Mouse (Mus musculus) ES-E14 (cell line): ENCODE data around the gene Sh3rf1. TPM values are rescaled to one million over a fixed set of nuclear protein-coding genes. Genes with fewer than 3 reads are reported as not detected.

Experiments
- DNase-seq: peaks from one replicate; pipeline ENCODE4 v3.0.0-alpha.2; 2013; ENCODE audit warnings: low read depth, low spot score
- H3K27ac ChIP-seq: 2 replicates; pipeline ENCODE4 v1.5.1; 2012; ENCODE audit warnings: low read depth, mild to moderate bottlenecking, low read length, moderate library complexity, mixed read lengths; ENCODE audit not compliant: poor library complexity, insufficient read depth, severe bottlenecking
- H3K36me3 ChIP-seq: 2 replicates; pipeline ENCODE4 v1.6.1; 2012; ENCODE audit warnings: mild to moderate bottlenecking, low read length, moderate library complexity, mixed read lengths; ENCODE audit not compliant: control insufficient read depth, poor library complexity, insufficient read depth, severe bottlenecking
- H3K4me1 ChIP-seq, 2 experiments: fragments of 150-350 bp in 1 of 2; sonication (generic) in 1 of 2; 2 replicates each; pipeline ENCODE4 v1.6.1; 2012; ENCODE audit warnings: low read length in 2 of 2, mild to moderate bottlenecking in 1 of 2, mixed read lengths in 1 of 2; ENCODE audit not compliant: control insufficient read depth in 2 of 2, insufficient read depth in 2 of 2, poor library complexity in 1 of 2
- H3K4me3 ChIP-seq, 2 experiments: fragments of 150-350 bp in 1 of 2; sonication (generic) in 1 of 2; 2 replicates each; pipeline ENCODE4 v1.5.1; 2012; ENCODE audit warnings: low read length in 2 of 2, low read depth in 1 of 2, mild to moderate bottlenecking in 1 of 2, mixed read lengths in 1 of 2; ENCODE audit not compliant: insufficient read depth in 1 of 2, poor library complexity in 1 of 2, severe bottlenecking in 1 of 2
- H3K9ac ChIP-seq: 2 replicates; pipeline ENCODE4 v1.6.1; 2012; ENCODE audit warnings: low read depth, mild to moderate bottlenecking, low read length, mixed read lengths; ENCODE audit not compliant: poor library complexity, insufficient read depth, severe bottlenecking
- H3K9me3 ChIP-seq: fragments of 150-350 bp; sonication (generic); 2 replicates; pipeline ENCODE4 v1.6.1; 2012; ENCODE audit warnings: low read depth, mild to moderate bottlenecking, low read length; ENCODE audit not compliant: control insufficient read depth, insufficient read depth
- CHD2 ChIP-seq: IDR thresholded peaks from 2 replicates; pipeline ENCODE4 v1.6.1; 2014; ENCODE audit warnings: mild to moderate bottlenecking, low read depth, low read length, inconsistent platforms
- HCFC1 ChIP-seq: IDR thresholded peaks from 2 replicates; pipeline ENCODE4 v1.6.1; 2012; ENCODE audit warnings: low read length, inconsistent platforms, borderline replicate concordance; ENCODE audit not compliant: insufficient read depth
- MAFK ChIP-seq: IDR thresholded peaks from 2 replicates; pipeline ENCODE4 v1.6.1; 2014; ENCODE audit warnings: mild to moderate bottlenecking, low read depth, low read length, inconsistent platforms; ENCODE audit not compliant: insufficient read depth
- ZC3H11A ChIP-seq: IDR thresholded peaks from 2 replicates; pipeline ENCODE4 v1.6.1; 2012; ENCODE audit warnings: low read depth, mild to moderate bottlenecking, inconsistent platforms, low read length, borderline replicate concordance
- ZNF384 ChIP-seq: IDR thresholded peaks from 2 replicates; pipeline ENCODE4 v1.6.1; 2012; ENCODE audit warnings: low read depth, low read length, inconsistent platforms
- in situ Hi-C, 2 experiments: fragments of 600-800 bp; cut with MboI; formaldehyde crosslinking; loops; one replicate each; pipeline ENCODE4 v1.15.1; 2025; ENCODE audit warnings: low sequenced_read_pairs in 2 of 2, inconsistent platforms in 1 of 2; ENCODE audit not compliant: unreplicated experiment in 2 of 2
- total RNA-seq: library from RNA; depleted of rRNA; stranded (reverse); fragments of 300-350 nt; gene quantifications from 2 replicates; pipeline ENCODE4 v1.2.3, GENCODE M21; 2012; rRNA removed

Gene Sh3rf1
- total RNA-seq, 1 experiment: 6.0 TPM

- no peak for TF ChIP-seq HCFC1
- no peak for TF ChIP-seq MAFK
- no peak for TF ChIP-seq CHD2
- no peak for TF ChIP-seq ZC3H11A
- no peak for TF ChIP-seq ZNF384
- Histone ChIP-seq H3K27ac (no peak overlapping the region), H3K36me3 (no peaks in the 10 kb centered on the region), H3K9me3 (0 out of 2 replicates have a peak, but pooled peaks cover 2% of the 10 kb centered on the region), H3K4me1 (peaks cover 2 to 3% of the 10 kb centered on the region in 2 experiments; a peak in 2 of 4 replicates), H3K9ac (no peak overlapping the region), H3K4me3 (no peak overlapping the region)
- no peak for DNase-seq
- in situ Hi-C loops: no loop called here
These were observed 213.1 kb downstream of the Sh3rf1 start for GRCm38 (mm10) chr8:61436586-61437304.

DNA sequence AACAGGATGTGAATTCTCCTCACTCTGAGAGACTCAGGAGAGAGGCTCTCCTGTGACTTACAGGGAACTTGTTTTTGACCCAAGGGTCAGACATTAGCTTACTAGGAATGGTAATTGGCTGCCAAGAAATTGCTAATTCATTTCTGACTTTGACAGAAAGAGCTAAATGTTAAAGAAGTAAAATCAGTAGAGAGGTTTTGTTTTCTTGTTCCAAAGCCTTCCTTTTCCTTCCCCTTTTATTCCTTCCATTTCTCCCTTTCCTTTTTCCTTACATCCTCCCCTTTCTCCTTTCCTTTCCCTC lies 213.6 kb downstream of the Sh3rf1 start:
- Histone ChIP-seq H3K9ac (no peak overlapping the region), H3K9me3 (0 out of 2 replicates have a peak, but pooled peaks cover 2% of the 10 kb centered on the region), H3K27ac (no peak overlapping the region), H3K4me1 (peaks cover 2 to 3% of the 10 kb centered on the region in 2 experiments; a peak in 2 of 4 replicates), H3K4me3 (no peak overlapping the region), H3K36me3 (no peaks in the 10 kb centered on the region)
- no peak for DNase-seq
- in situ Hi-C loops: no loop called here
- TF ChIP-seq ZNF384: no peak
- TF ChIP-seq ZC3H11A: no peak
- TF ChIP-seq CHD2: no peak
- TF ChIP-seq HCFC1: no peak
- TF ChIP-seq MAFK: no peak

GRCm38 (mm10) chr8:61442988-61443387 lies 219.3 kb downstream of the Sh3rf1 start:
- TF ChIP-seq ZC3H11A (no peak), CHD2 (no peak), HCFC1 (no peak), ZNF384 (no peak), MAFK (no peak)
- in situ Hi-C loops: no loop called here
- Histone ChIP-seq H3K4me3 (no peak overlapping the region), H3K9ac (no peak overlapping the region), H3K36me3 (no peaks in the 10 kb centered on the region), H3K9me3 (0 out of 2 replicates have a peak, but pooled peaks cover 2% of the 10 kb centered on the region), H3K4me1 (no peaks in the 10 kb centered on the region), H3K27ac (no peak overlapping the region)
- no peak for DNase-seq

DNA sequence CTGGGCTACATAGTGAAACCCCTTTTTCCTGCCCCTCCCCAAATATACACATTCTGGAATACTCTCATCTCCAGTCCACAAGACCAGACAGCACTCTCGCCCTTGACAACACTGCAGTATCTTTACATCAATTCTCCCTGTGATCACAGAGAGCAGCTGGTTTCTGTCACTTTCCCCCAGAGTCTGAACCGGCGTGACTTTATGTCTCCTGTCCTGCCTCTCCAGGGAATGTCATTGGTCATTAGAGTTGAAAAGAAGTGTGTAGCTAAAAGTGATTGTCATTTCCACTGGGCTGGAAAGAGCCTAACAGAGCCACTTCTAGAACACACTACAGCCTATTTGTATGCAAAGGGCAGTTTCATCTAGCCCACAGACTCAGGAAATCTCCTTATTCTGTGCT lies 220.7 kb downstream of the Sh3rf1 start:
- TF ChIP-seq HCFC1: no peak
- H3K36me3 ChIP-seq: no peaks in the 10 kb centered on the region
- in situ Hi-C loops: no loop called here
- no peak overlapping the region for H3K27ac ChIP-seq
- DNase-seq: no peak
- no peak overlapping the region for H3K4me3 ChIP-seq
- no peaks in the 10 kb centered on the region for H3K4me1 ChIP-seq
- 0 out of 2 replicates have a peak, but pooled peaks cover 2% of the 10 kb centered on the region for H3K9me3 ChIP-seq
- H3K9ac ChIP-seq: no peak overlapping the region

Other genes starting within 250 kb of the Sh3rf1 start
- gene Clcn3, start 240.6 kb upstream of the Sh3rf1 start, total RNA-seq: 72.0 and 85.9 TPM in 2 replicates
- gene Nek1, start 230.7 kb upstream of the Sh3rf1 start, total RNA-seq: 8.9 and 9.6 TPM in 2 replicates